8 mouse cellular contexts compared by ENCODE assay signal in genomic region chr1:93080930-93081589, GRCm38 (mm10). TPM values are rescaled to one million over a fixed set of nuclear protein-coding genes. Genes with fewer than 3 reads are reported as not detected.
A peak's percentile ranks its signal among the peaks of the same experiment; 100 is the strongest.
DNase-seq lines count a peak whose midpoint lies in the region; TF ChIP-seq lines count a peak whose summit lies in the region.

No protein-coding gene starts in this region.

- H3K27ac ChIP-seq in cerebellum, adult 2 months (ENCODE audit: insufficient read depth, low read length) = no peak overlapping the region

- no peaks in the 10 kb centered on the region for H3K27me3 ChIP-seq in cerebellum, adult 2 months (ENCODE audit: control insufficient read depth, insufficient read depth, low read length)

- WGBS in cerebellum, adult 2 months = 51% methylated on average over 3 of the region's 3 CpGs

- peaks cover 56% of the 10 kb centered on the region for H3K4me1 ChIP-seq in cerebellum, adult 2 months (ENCODE audit: control insufficient read depth, insufficient read depth, low read length)

- H3K4me3 ChIP-seq in cerebellum, adult 2 months (replicated peaks; ENCODE audit: insufficient read depth, low read depth, low read length) = no peak overlapping the region

- peak; percentile 9 for DNase-seq in gastrocnemius, adult 18-20 months (ENCODE audit: low spot score)
- DNase-seq in gastrocnemius, postnatal 25 days = no peak
- DNase-seq in right cerebral cortex, adult 2 months (ENCODE audit: low spot score in 2 of 2) = peak; percentile 60 to 65
- DNase-seq in right cerebral cortex, postnatal 36 days (ENCODE audit: low spot score in 2 of 2) = no peak
- DNase-seq in cerebellum, adult 2 months = peak; percentile 82
- DNase-seq in kidney, postnatal 10 days = peak; percentile 58
- DNase-seq in lung, postnatal 36 days = peak; percentile 64
- peak; percentile 49 for DNase-seq in thymus, postnatal 4 days

- TF ChIP-seq CTCF in cerebellum, adult 2 months (IDR thresholded peaks at IDR 0.05; ENCODE audit: borderline replicate concordance, insufficient read depth, low read depth, low read length) = peak; percentile 96

- no peak for TF ChIP-seq POLR2A in cerebellum, adult 2 months (IDR thresholded peaks at IDR 0.05; ENCODE audit: borderline replicate concordance, insufficient read depth, low read length)

RNA-seq across cellular contexts. Expression of gene Kif1a, which starts 20.7 kb away (rescaled TPM):
- 1 to 10 TPM in 1 of 2 experiments, under 1 TPM in 1; 0.96 to 2.4 TPM for total RNA-seq in gastrocnemius, adult 18-20 months (2021)
- total RNA-seq in gastrocnemius, postnatal 25 days (2021) = 1 to 10 TPM; 1.5 to 1.7 TPM
- polyA plus RNA-seq in cerebellum, adult 2 months (2012; rRNA removed) = 290 and 291 TPM in 2 replicates

RNA-seq across cellular contexts. Expression of gene Agxt, which starts 54.0 kb away (rescaled TPM):
- not detected for total RNA-seq in gastrocnemius, adult 18-20 months (2021)
- not detected for total RNA-seq in gastrocnemius, postnatal 25 days (2021)
- polyA plus RNA-seq in cerebellum, adult 2 months (2012; rRNA removed) = not detected in 2 replicates

Comparison
In these comparisons a context has a peak if more than half of its experiments do, and no peak if none do; other contexts are left out.
1. DNase-seq: peak in gastrocnemius, adult 18-20 months (single experiment), right cerebral cortex, adult 2 months (2 of 2), cerebellum, adult 2 months (2 of 2), kidney, postnatal 10 days (single experiment), lung, postnatal 36 days (single experiment) and thymus, postnatal 4 days (single experiment); none in gastrocnemius, postnatal 25 days (single experiment) and right cerebral cortex, postnatal 36 days (0 of 2).